Mouse (Mus musculus) adrenal gland, adult 8-10 months (tissue): ENCODE results near the gene Gm20662. TPM values are rescaled to one million over a fixed set of nuclear protein-coding genes. Genes with fewer than 3 reads are reported as not detected.
A peak's percentile ranks its signal among the peaks of the same experiment; 100 is the strongest.

ENCODE experiments used
- DNase-seq: peaks from one replicate; pipeline ENCODE4 v3.0.0; 2022
- total RNA-seq, 4 experiments: library from RNA; stranded (reverse); gene quantifications; 2 replicates each; pipeline ENCODE4 v1.2.4; 2022

Gene Gm20662
- total RNA-seq, 4 experiments from 2014 or later: 3.8 to 7.4 (median 4.0) TPM; not detected in 1

GRCm38 (mm10) chr9:107975399-107976386 is 20.5 kb upstream of the Gm20662 start, which contains the start of gene Uba7:
Uba7 (plus strand) TSS chr9:107975505.
- DNase-seq: no peak

DNA sequence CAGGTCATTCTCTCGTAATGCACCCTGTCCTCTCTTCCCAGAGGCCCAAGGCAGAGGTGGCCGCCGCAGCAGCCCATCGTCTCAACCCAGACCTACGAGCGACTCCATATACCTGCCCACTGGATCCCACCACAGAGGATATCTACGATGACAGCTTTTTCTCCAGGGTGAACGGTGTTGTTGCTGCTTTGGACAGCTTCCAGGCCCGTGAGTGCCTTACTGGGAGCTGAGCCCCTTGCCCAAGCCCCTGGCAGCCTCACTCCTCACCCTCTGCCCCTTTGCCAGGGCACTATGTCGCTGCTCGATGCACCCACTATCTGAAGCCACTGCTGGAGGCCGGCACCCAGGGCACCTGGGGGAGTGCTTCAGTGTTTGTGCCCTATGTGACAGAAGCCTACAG is 17.3 kb upstream of the Gm20662 start:
- DNase-seq: no peak

GRCm38 (mm10) chr9:107981684-107982605 is 14.2 kb upstream of the Gm20662 start:
- no peak for DNase-seq

DNA sequence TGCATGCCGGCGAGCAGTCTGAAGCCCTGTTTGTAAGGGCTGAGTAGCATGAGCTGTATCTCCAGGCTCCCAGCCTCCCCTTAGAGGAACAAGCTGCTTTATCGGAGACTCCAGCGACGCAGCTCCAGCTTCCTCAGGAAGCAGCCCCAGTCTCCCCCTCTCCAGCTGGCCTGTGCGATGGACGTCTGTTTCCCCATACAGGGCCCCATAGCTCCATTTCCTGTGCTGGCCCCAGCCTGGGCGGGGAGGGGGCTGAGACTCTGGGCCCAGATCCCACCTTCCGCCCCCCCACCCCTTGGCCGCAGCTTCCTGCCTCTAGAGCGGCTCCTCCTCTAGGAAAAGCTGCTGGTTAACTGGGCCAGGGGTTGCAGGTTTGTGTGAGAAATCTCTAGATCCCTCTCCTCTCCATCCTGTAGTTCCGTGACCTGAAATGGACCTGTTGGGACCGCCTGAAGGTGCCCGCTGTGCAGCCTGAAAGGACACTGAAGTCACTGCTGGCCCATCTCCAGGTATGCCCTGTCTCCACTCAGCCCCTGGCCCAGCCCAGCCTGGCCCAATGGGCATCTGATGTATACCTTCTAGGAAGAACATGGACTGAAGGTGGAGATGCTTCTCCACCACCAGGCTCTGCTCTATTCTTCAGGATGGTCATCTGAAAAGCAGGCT is 13.3 kb upstream of the Gm20662 start, which contains the start of gene Gm20661:
TSS of gene Gm20661 (plus strand) at position 378 of the 666 bp plus-strand sequence.
- peak; percentile 40 for DNase-seq

GRCm38 (mm10) chr9:107983421-107983890 is 12.7 kb upstream of the Gm20662 start:
- peak; percentile 75 for DNase-seq

GRCm38 (mm10) chr9:107984052-107984753 is 11.9 kb upstream of the Gm20662 start:
- DNase-seq: no peak

DNA sequence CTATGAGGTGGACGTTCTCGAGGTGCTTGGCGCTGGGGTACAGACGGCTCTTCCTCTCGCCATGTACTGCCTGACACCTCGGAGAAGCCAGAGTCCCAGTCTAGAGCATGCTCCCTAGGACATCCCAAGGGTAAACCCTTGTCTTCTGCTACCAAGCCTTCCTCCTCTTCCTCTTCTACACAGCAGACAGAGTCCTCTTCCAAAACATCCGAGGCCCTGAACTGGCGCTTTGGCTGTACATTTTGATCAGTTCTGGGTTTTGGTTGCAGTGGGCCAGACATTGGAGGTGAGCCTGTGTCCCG is 11.4 kb upstream of the Gm20662 start:
- DNase-seq: no peak

DNA sequence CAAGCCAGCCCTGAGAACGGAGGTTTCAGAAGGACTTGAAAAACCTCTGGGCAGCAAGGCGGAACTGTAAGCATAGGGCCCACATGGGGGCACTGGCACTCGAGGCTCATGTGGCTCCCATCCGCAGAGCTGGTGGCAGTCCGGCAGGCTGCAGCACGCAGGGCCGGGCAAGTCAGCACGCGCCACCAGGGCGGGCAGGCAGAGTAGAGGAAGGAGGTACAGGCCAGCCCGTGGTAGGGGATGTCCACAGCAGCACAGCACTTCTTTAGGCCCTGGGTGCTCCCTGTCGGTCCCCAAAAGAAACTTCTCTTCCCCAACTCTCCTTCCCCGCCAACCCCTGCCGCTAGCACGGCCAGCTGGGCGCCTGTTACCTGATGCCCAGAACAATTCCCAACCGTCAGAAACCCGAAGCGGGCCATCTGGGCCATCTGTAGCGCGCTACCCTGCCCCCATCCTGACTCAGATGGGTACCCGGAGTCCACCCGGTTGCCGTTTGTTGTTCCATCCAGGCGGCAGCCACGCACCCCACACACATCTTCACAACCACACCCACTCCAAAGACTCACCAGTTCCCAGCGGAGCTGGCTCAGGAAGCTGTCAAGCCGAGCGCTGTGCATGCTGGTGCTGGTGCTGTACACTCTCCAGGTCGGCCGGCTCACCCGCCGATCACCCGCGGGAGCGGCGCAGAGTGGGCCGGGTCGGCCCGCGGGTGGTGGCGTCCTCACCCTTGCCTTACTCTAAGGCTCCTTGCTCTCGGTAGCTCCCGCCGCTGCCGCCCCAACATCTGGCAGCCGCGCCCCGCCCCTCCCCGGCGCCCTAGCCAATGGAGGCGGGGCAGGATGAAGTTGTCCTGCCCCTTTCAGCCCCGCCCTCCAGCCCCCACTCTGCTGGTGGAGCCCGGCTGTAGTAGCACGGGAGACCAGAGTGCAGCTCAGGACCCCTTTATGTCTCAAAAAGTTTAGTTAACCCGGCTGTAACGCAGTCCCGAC is 10.7 kb upstream of the Gm20662 start, which contains the start of gene Inka1:
TSS of gene Inka1 (minus strand) at position 749 of the 989 bp plus-strand sequence.
- DNase-seq: peak; percentile 81

GRCm38 (mm10) chr9:107986376-107986775 is 9.8 kb upstream of the Gm20662 start:
- peak; percentile 76 for DNase-seq

DNA sequence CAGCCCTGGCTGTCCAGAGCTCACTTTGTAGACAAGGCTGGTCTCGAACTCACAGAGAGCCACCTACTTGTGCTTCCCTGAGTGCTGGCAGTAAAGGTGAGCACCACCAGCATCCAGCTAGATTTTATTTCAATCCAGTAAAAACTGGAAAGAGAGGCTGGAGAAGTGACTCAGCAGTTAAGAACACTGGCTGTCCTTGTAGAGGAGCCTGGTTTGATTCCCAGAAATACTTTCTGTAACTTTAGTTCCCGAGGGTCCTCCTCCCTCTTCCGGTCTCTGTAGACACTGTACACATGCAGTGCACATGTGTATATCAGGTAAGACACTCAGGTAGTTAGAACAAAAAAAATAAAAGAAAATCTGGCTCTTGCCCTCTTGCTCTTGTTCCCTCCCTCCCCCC is 8.2 kb upstream of the Gm20662 start:
- no peak for DNase-seq

- no peak for DNase-seq
Measured at GRCm38 (mm10) chr9:107992197-107992596, 4.0 kb upstream of the Gm20662 start, which contains the start of gene Cdhr4. Cdhr4 (plus strand) TSS chr9:107992497.

GRCm38 (mm10) chr9:107993013-107993412 is 3.1 kb upstream of the Gm20662 start:
- no peak for DNase-seq

GRCm38 (mm10) chr9:107994464-107994863 is 1.7 kb upstream of the Gm20662 start:
- no peak for DNase-seq

DNA sequence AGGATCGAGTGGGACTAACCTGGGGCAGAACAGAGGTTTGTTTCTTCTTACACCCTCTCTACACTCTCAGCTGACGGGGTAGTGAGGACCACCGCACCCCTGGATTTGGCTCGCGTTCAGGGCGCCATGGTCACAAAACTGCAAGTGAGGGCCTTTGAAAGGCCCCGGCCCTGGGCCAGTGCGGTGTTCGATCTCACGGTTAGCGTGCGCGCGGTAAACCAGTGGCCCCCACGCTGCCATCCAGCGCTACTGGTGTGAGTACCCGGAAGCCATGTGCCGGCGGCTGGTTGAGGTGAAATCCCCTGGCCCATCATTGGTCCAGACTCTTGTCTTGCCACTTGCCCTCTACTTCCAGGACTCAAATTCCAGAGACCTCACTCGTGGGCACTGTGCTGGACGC is 636 bp upstream of the Gm20662 start:
- no peak for DNase-seq

GRCm38 (mm10) chr9:108001922-108002770 is 6.0 kb downstream of the Gm20662 start, which contains the start of gene Ip6k1:
Ip6k1 (plus strand) TSS chr9:108002501.
- peak; percentile 100 for DNase-seq

GRCm38 (mm10) chr9:108002778-108003530 is 6.8 kb downstream of the Gm20662 start:
- no peak for DNase-seq

- DNase-seq: no peak
Measured at GRCm38 (mm10) chr9:108003531-108003890, 7.4 kb downstream of the Gm20662 start.

- DNase-seq: no peak
Measured at GRCm38 (mm10) chr9:108008041-108008440, 11.9 kb downstream of the Gm20662 start.
